Mouse (Mus musculus) neural tube, embryonic 12.5 days (tissue): ENCODE results near the gene Tmtc2. TPM values are rescaled to one million over a fixed set of nuclear protein-coding genes. Genes with fewer than 3 reads are reported as not detected.

Source experiments
- ATAC-seq: fragments of 200-750 bp; cut with Nextera tagmentation; 2 replicates; pipeline ENCODE4 v1.8.0; 2017; ENCODE audit warnings: low read depth, mild to moderate bottlenecking, moderate TSS enrichment, moderate library complexity; ENCODE audit not compliant: low FRiP score
- H3K27ac ChIP-seq: fragments of 300-500 bp; sonication (generic); 2 replicates; pipeline ENCODE4 v1.5.1; 2016
- H3K27me3 ChIP-seq: fragments of 300-500 bp; sonication (generic); replicated peaks from 2 replicates; pipeline ENCODE4 v1.6.1; 2016; ENCODE audit warnings: mild to moderate bottlenecking
- H3K36me3 ChIP-seq: fragments of 300-500 bp; sonication (generic); 2 replicates; pipeline ENCODE4 v1.6.1; 2016; ENCODE audit warnings: mild to moderate bottlenecking
- H3K4me1 ChIP-seq: fragments of 300-500 bp; sonication (generic); 2 replicates; pipeline ENCODE4 v1.6.1; 2016
- H3K4me2 ChIP-seq: fragments of 300-500 bp; sonication (generic); replicated peaks from 2 replicates; pipeline ENCODE4 v1.6.1; 2016; ENCODE audit warnings: mild to moderate bottlenecking
- H3K4me3 ChIP-seq: fragments of 300-500 bp; sonication (generic); 2 replicates; pipeline ENCODE4 v1.5.1; 2016
- H3K9ac ChIP-seq: fragments of 300-500 bp; sonication (generic); 2 replicates; pipeline ENCODE4 v1.6.1; 2016; ENCODE audit warnings: mild to moderate bottlenecking
- H3K9me3 ChIP-seq: fragments of 300-500 bp; sonication (generic); 2 replicates; pipeline ENCODE4 v1.6.1; 2016; ENCODE audit warnings: mild to moderate bottlenecking
- WGBS: fragments of 180-500 bp; shearing (Covaris S2); methylation state at CpG from one replicate; pipeline ENCODE4 v1.1.7; 2016; 5-methylcytosine and 5-hydroxymethylcytosine counted together
- polyA plus RNA-seq: library from polyadenylated mRNA; unstranded; fragments of >200 nt; fragmentation: Nextera tagmentation; extraction: Ambion mirVana; gene quantifications from 2 replicates; pipeline ENCODE4 v1.2.1, GENCODE M21; 2016

Tmtc2 gene
- polyA plus RNA-seq, 1 experiment from 2014 or later = 16.2 TPM

GRCm38 (mm10) chr10:105228623-105229022 is 345.6 kb downstream of the Tmtc2 start:
- Histone ChIP-seq H3K4me1 (no peaks in the 10 kb centered on the region), H3K27ac (no peak overlapping the region), H3K36me3 (no peaks in the 10 kb centered on the region), H3K9ac (no peak overlapping the region), H3K4me3 (no peak overlapping the region), H3K9me3 (no peaks in the 10 kb centered on the region), H3K27me3 (no peaks in the 10 kb centered on the region), H3K4me2 (no peak overlapping the region)
- WGBS = 91% methylated on average over 2 of the region's 2 CpGs
- ATAC-seq = no peak

- Histone ChIP-seq H3K9ac (no peak overlapping the region), H3K4me2 (no peak overlapping the region), H3K27ac (no peak overlapping the region), H3K4me1 (no peaks in the 10 kb centered on the region), H3K27me3 (no peaks in the 10 kb centered on the region), H3K36me3 (no peaks in the 10 kb centered on the region), H3K9me3 (no peaks in the 10 kb centered on the region), H3K4me3 (no peak overlapping the region)
- no peak for ATAC-seq
- WGBS = 70% methylated on average over 5 of the region's 5 CpGs
Measured at GRCm38 (mm10) chr10:105227631-105228030, 346.6 kb downstream of the Tmtc2 start.

GRCm38 (mm10) chr10:105225714-105226113 is 348.5 kb downstream of the Tmtc2 start:
- H3K4me2 ChIP-seq = no peak overlapping the region
- WGBS = 89% methylated on average over 6 of the region's 6 CpGs
- ATAC-seq = no peak
- H3K27me3 ChIP-seq = no peaks in the 10 kb centered on the region
- H3K4me3 ChIP-seq = no peak overlapping the region
- H3K36me3 ChIP-seq = no peaks in the 10 kb centered on the region
- no peaks in the 10 kb centered on the region for H3K4me1 ChIP-seq
- H3K9me3 ChIP-seq = no peaks in the 10 kb centered on the region
- H3K27ac ChIP-seq = no peak overlapping the region
- H3K9ac ChIP-seq = no peak overlapping the region

GRCm38 (mm10) chr10:105222904-105223303 is 351.3 kb downstream of the Tmtc2 start:
- Histone ChIP-seq H3K36me3 (no peaks in the 10 kb centered on the region), H3K4me2 (no peak overlapping the region), H3K9me3 (no peaks in the 10 kb centered on the region), H3K27me3 (no peaks in the 10 kb centered on the region), H3K4me1 (no peaks in the 10 kb centered on the region), H3K9ac (no peak overlapping the region), H3K27ac (no peak overlapping the region), H3K4me3 (no peak overlapping the region)
- ATAC-seq = no peak
- WGBS = 93% methylated on average over 5 of the region's 5 CpGs

GRCm38 (mm10) chr10:105201491-105201890 is 372.8 kb downstream of the Tmtc2 start:
- H3K4me2 ChIP-seq = peak overlapping the region; percentile 14; the same call in 1 of the 2 replicates
- WGBS = 32% methylated on average over 10 of the region's 10 CpGs
- H3K27ac ChIP-seq = no peak overlapping the region
- H3K36me3 ChIP-seq = no peaks in the 10 kb centered on the region
- no peaks in the 10 kb centered on the region for H3K9me3 ChIP-seq
- no peaks in the 10 kb centered on the region for H3K27me3 ChIP-seq
- H3K9ac ChIP-seq = no peak overlapping the region
- no peak overlapping the region for H3K4me3 ChIP-seq
- peaks cover 15% of the 10 kb centered on the region for H3K4me1 ChIP-seq
- ATAC-seq = peak; percentile 75

- H3K27me3 ChIP-seq = no peaks in the 10 kb centered on the region
- no peak overlapping the region for H3K4me2 ChIP-seq
- no peak overlapping the region for H3K4me3 ChIP-seq
- no peaks in the 10 kb centered on the region for H3K36me3 ChIP-seq
- no peaks in the 10 kb centered on the region for H3K9me3 ChIP-seq
- 61% methylated on average over 2 of the region's 2 CpGs for WGBS
- H3K27ac ChIP-seq = no peak overlapping the region
- H3K9ac ChIP-seq = no peak overlapping the region
- peak; percentile 46; the same call in 1 of the 2 replicates for ATAC-seq
- peaks cover 15% of the 10 kb centered on the region for H3K4me1 ChIP-seq
Measured at GRCm38 (mm10) chr10:105200678-105201077, 373.6 kb downstream of the Tmtc2 start.

- Histone ChIP-seq H3K27me3 (no peaks in the 10 kb centered on the region), H3K4me1 (peaks cover 15% of the 10 kb centered on the region), H3K27ac (peak overlapping the region; percentile 16; the same call in 1 of the 2 replicates), H3K4me2 (no peak overlapping the region; the same call in 1 of the 2 replicates), H3K36me3 (no peaks in the 10 kb centered on the region), H3K9me3 (no peaks in the 10 kb centered on the region), H3K9ac (no peak overlapping the region), H3K4me3 (no peak overlapping the region)
- ATAC-seq = peak; percentile 85
- 21% methylated on average over 4 of the region's 4 CpGs for WGBS
Measured at GRCm38 (mm10) chr10:105200092-105200491, 374.2 kb downstream of the Tmtc2 start.

- 50% methylated on average over 5 of the region's 5 CpGs for WGBS
Measured at GRCm38 (mm10) chr10:105199515-105199914, 374.7 kb downstream of the Tmtc2 start.

GRCm38 (mm10) chr10:105195377-105195776 is 378.9 kb downstream of the Tmtc2 start:
- Histone ChIP-seq H3K4me3 (no peak overlapping the region), H3K36me3 (no peaks in the 10 kb centered on the region), H3K9me3 (no peaks in the 10 kb centered on the region), H3K27ac (no peak overlapping the region), H3K4me1 (peaks cover 9% of the 10 kb centered on the region), H3K9ac (no peak overlapping the region), H3K4me2 (no peak overlapping the region), H3K27me3 (no peaks in the 10 kb centered on the region)
- 85% methylated on average over 2 of the region's 2 CpGs for WGBS
- ATAC-seq = no peak

More at GRCm38 (mm10) chr10:105199515-105199914, 374.7 kb downstream of the Tmtc2 start:
- Histone ChIP-seq H3K36me3 (no peaks in the 10 kb centered on the region), H3K9me3 (no peaks in the 10 kb centered on the region), H3K27me3 (no peaks in the 10 kb centered on the region), H3K4me3 (no peak overlapping the region), H3K9ac (no peak overlapping the region), H3K27ac (no peak overlapping the region), H3K4me1 (peaks cover 15% of the 10 kb centered on the region), H3K4me2 (no peak overlapping the region; the same call in 1 of the 2 replicates)
- ATAC-seq = no peak

GRCm38 (mm10) chr10:105193756-105194460 is 380.3 kb downstream of the Tmtc2 start:
- no peaks in the 10 kb centered on the region for H3K27me3 ChIP-seq
- ATAC-seq = no peak
- WGBS = 71% methylated on average over 4 of the region's 4 CpGs

GRCm38 (mm10) chr10:105192071-105192470 is 382.2 kb downstream of the Tmtc2 start:
- Histone ChIP-seq H3K27me3 (no peaks in the 10 kb centered on the region), H3K4me2 (no peak overlapping the region), H3K27ac (no peak overlapping the region), H3K4me1 (0 out of 2 replicates have a peak, but pooled peaks cover 4% of the 10 kb centered on the region), H3K9ac (no peak overlapping the region), H3K9me3 (no peaks in the 10 kb centered on the region), H3K36me3 (no peaks in the 10 kb centered on the region), H3K4me3 (no peak overlapping the region)
- 94% methylated on average over 2 of the region's 2 CpGs for WGBS
- ATAC-seq = no peak

More at GRCm38 (mm10) chr10:105193756-105194460, 380.3 kb downstream of the Tmtc2 start:
- Histone ChIP-seq H3K9me3 (no peaks in the 10 kb centered on the region), H3K36me3 (no peaks in the 10 kb centered on the region), H3K4me1 (0 out of 2 replicates have a peak, but pooled peaks cover 4% of the 10 kb centered on the region), H3K9ac (no peak overlapping the region), H3K4me3 (no peak overlapping the region), H3K27ac (no peak overlapping the region), H3K4me2 (no peak overlapping the region)

GRCm38 (mm10) chr10:105189746-105190145 is 384.5 kb downstream of the Tmtc2 start:
- Histone ChIP-seq H3K36me3 (no peaks in the 10 kb centered on the region), H3K27me3 (no peaks in the 10 kb centered on the region)
- 50% methylated on average over 4 of the region's 4 CpGs for WGBS

GRCm38 (mm10) chr10:105186636-105187035 is 387.6 kb downstream of the Tmtc2 start:
- H3K36me3 ChIP-seq = no peaks in the 10 kb centered on the region
- no peak overlapping the region for H3K4me3 ChIP-seq
- no peak for ATAC-seq
- H3K9me3 ChIP-seq = no peaks in the 10 kb centered on the region
- 90% methylated on average over 5 of the region's 5 CpGs for WGBS
- H3K4me1 ChIP-seq = 0 out of 2 replicates have a peak, but pooled peaks cover 4% of the 10 kb centered on the region
- H3K4me2 ChIP-seq = no peak overlapping the region
- H3K9ac ChIP-seq = no peak overlapping the region
- no peak overlapping the region for H3K27ac ChIP-seq
- no peaks in the 10 kb centered on the region for H3K27me3 ChIP-seq

More at GRCm38 (mm10) chr10:105189746-105190145, 384.5 kb downstream of the Tmtc2 start:
- Histone ChIP-seq H3K4me3 (no peak overlapping the region), H3K4me1 (0 out of 2 replicates have a peak, but pooled peaks cover 4% of the 10 kb centered on the region), H3K9ac (no peak overlapping the region), H3K9me3 (no peaks in the 10 kb centered on the region), H3K27ac (no peak overlapping the region), H3K4me2 (no peak overlapping the region)
- ATAC-seq = no peak
